Mouse (Mus musculus): ENCODE measurements around the gene Gm2a.

- no peak for TF ChIP-seq CTCF (IDR thresholded peaks at IDR 0.05; ENCODE audit: borderline replicate concordance, control insufficient read depth, extremely low read depth, insufficient read depth, low read length, poor library complexity)
- TF ChIP-seq POLR2A (IDR thresholded peaks at IDR 0.05; ENCODE audit: control insufficient read depth, extremely low read depth, insufficient read depth, low read length, poor library complexity): no peak
Observed at GRCm38 (mm10) chr11:55085396-55085795, 12.5 kb upstream of the Gm2a start.

Measured in thymus, adult 2 months (tissue).